Mouse (Mus musculus): ENCODE measurements at regions not wholly inside any gene's neighbourhood (a gene's known extent, or its start where the extent isn't known, plus 50 kb on each side); places are given as distances from the start of the nearest gene placed in this dataset.

DNA sequence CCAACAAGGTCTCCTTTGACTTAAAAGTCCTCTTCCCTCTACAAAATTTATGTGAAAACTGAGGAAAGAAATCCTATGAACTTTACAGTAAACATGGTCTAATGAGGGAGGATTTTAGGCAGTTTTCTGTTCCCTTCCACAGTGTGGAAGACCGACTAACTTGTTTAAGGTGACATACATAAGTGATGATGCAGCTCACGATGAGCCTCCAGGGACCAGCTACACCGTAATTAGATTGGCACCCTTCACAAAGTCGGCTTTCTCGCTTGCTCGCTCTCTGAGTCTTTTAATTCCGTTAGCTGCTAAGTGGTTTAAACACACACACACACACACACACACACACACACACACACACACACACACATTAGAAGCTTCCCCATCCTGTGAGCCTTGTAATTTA, 143.3 kb upstream of the Alcam start:
- no peak for TF ChIP-seq CTCF (conservative IDR thresholded peaks at IDR 0.05; ENCODE audit: insufficient read depth, insufficient read length, low read depth, low read length)
- TF ChIP-seq POLR2A (IDR thresholded peaks at IDR 0.05; ENCODE audit: low read depth, low read length) = no peak
